Mouse (Mus musculus) naive thymus-derived CD4-positive, alpha-beta T cell, adult 2 months (primary cell): Measurements from ENCODE around the gene Tmem255a.

Experiments
- DNase-seq: peaks from one replicate; pipeline ENCODE4 v3.0.0-alpha.2; 2011; ENCODE audit warnings: low read depth

The Tmem255a gene

DNA sequence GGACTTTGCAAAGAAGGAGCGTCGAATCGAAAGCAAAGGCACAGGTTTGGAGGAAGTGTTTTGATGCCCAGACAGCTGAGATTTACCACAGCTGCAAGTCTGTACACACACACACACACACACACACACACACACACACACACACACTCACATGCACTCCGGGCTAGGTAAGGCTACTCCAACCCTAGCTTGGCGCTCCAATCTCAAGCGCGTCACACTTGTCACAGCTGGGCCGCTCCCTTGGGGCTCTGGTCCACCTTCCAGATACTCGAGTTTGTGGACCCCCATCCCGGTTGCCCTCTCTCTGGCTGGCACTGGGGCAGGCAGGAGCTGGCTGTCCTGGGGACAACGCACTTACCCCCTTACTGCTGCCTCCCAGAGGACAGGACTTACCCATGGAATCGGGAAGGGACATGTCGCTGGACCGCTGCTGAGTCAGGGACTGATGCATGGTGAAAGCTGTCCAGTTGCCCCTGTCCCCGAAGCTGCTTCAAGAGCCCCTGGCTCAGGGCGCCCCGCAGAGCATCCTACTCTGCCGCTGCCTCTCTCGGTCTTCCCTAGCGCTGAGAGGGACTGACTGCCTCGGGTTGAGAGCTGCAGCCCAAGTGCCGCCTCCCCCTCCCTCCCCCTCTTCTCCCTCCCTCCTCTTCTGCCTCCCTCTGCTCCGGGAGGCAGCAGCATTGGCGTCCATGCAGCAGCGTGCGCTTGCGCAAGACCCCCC is at the start of gene Tmem255a:
Tmem255a (minus strand) TSS at position 589 of the 721 bp plus-strand sequence.
- DNase-seq: peak; percentile 38

DNA sequence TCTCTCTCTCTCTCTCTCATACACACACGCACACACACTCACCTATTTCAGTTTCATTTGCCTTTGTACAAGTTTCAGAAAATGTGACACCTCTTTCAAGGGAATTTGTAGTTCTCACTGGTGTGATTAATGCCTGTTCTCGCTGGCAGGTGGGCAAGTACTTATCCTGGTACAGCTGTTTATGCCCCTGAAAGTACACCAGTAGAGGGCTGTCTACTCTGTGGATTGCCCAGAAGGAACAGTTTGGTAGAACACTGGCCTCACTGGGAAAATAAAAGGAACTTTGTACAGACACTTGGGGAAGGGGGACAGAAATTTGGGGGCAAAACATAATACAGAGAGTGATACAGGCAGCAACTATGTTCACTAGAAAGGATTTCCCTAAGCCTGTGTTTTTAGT is 7.4 kb upstream of the Tmem255a start:
- no peak for DNase-seq

GRCm38 (mm10) chrX:38250352-38250950 is 1.8 kb downstream of the Tmem255a start:
- peak; percentile 20 for DNase-seq

DNA sequence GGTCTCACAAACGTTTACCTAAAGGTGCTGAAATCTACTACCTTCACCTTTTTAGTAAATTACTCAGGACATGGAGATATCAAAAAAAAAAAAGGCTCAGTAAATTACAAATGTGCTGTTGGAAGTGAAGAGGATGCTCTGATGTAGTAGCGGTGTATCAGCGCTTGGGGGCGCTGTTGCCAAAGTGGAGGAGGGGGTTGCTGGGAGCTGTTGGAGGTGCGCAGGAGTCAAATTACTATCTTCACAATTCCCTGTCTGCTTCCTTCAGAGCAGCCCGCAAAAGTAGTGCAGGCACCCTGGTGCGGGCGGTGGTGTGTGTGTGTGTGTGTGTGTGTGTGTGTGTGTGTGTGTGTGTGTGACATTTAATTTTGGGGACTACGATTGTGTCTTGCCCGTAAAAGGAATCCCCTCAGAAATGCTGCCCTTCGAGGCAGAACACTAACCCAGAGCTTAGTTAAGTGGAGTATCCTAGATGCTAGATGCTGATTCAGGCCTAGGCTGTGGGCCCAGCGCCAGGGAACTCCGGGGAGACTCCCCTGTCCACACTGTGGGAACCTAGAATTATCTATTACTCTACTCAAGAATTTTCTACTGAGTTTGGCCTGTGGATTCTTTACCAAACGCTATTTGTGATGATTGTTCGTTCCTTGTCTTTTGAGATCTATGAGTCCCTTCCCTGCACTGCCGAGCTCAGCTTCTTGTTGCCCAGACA is 2.4 kb downstream of the Tmem255a start:
- peak; percentile 54 for DNase-seq

DNA sequence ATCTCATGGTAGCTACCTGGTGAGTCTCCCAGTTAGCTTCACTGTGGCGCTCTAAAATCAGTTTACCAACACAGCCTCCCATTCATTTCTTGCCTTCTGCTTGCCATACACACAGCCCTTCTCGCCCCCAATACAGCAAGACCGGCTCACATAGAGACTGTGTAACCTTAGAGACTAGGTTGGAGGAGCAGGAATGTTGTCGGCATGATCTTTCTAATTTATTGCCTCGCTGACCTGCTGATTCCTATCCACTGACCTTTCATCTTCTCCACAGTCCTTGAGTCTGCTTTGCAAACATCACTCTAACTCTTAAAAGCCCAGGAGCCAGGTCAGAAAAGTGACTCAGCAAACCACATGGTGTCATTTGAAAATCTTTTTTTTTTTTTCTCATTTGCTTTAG is 4.6 kb downstream of the Tmem255a start:
- no peak for DNase-seq

GRCm38 (mm10) chrX:38247108-38247507 is 5.1 kb downstream of the Tmem255a start:
- no peak for DNase-seq

- DNase-seq: peak; percentile 42
Observed at GRCm38 (mm10) chrX:38237731-38238130, 14.5 kb downstream of the Tmem255a start.

- DNase-seq: no peak
Observed at GRCm38 (mm10) chrX:38229888-38230287, 22.4 kb downstream of the Tmem255a start.

DNA sequence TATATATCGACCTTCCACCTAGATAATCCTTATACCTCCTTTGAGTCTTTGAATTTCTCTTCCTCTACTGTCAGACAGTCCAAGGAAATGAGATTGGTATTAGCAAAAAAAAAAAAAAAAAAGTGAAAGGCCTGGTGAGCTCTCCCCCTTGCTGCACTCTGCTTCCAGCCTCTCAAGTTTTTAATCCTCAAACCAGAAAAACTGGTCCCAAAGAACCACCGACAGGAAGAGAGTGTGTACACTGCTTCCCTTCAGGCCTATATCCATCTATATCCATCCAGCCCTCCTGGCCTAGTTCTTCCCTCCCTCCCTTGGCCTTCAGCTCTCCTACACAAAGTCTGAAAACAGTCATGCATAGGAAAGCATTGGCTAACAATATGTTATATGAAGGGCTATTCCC is 29.5 kb downstream of the Tmem255a start:
- no peak for DNase-seq

DNA sequence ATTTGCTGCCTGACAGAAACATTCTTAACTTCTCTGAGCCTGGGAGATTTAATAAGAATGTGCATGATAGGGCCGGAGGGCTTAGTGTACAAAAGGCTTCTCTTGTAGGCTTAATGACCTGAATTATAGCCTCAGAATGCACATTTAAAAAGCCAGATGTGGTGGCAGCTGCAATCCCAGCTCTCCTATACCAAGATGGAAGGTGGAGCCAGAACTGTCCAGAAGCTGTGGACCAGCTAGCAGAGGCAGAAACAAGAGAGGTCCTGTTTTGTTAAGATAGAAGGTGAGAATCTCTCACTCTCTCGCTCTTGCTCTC is 34.6 kb downstream of the Tmem255a start:
- no peak for DNase-seq

GRCm38 (mm10) chrX:38216986-38217675 is 35.1 kb downstream of the Tmem255a start:
- DNase-seq: no peak

DNA sequence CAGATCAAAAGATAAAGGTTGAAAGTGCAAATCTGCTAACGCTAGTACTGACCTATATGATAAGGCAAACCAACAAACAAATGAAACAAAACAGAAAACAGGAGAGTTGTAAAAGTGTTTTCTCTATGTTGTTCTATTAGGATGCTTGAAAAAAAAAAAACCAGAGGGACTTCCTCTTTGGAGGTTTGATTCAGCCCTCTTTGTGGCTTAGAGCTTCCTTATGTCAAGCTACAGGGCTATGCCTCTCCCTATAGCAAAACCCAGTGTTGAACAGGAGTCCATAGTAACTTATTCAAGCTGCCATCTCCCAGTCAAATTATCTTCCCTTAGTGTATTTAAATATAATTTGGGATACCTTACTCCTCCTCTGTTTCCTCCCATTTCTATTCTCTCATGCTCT is 44.8 kb downstream of the Tmem255a start:
- no peak for DNase-seq

GRCm38 (mm10) chrX:38201816-38202215 is 50.4 kb downstream of the Tmem255a start:
- DNase-seq: no peak

DNA sequence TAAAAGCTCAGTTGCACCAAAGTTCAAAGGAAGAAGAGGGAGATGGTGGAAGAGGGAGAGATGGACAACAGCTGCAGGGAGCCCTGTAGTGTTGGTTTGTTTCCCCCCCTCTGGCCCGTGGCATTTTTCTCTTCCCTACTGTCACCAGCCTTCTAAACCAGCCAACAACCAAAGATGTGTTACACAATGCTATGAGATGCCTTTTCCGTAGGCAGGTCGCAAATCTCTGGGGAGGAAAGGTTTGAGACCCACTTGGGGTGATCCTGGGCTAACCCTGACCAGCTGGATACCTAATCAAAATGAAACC is 61.8 kb downstream of the Tmem255a start:
- no peak for DNase-seq

- DNase-seq: peak; percentile 93
Observed at GRCm38 (mm10) chrX:38189552-38190457, 62.4 kb downstream of the Tmem255a start, which contains the start of gene Zbtb33. TSS of gene Zbtb33 (plus strand) at chrX:38189793.

DNA sequence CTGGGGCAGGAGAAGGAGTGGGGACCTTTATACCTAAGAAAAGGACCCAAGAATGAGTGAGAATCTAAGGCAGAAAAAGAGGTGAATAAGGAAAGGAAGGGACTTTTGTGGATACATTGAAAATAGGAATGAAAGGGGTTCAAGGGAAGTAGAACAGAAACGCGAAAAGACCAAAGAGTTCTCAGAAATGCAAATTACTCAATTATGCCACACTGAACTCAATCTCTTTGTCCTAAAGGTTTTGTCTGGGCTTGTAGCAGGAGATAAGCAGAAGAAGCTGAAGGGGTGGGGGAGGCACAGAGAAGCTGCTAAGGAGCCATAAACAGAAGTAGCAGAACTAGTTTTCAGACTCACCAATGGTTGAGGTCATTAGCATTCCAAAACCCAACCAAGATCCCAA is 66.7 kb downstream of the Tmem255a start:
- DNase-seq: no peak

DNA sequence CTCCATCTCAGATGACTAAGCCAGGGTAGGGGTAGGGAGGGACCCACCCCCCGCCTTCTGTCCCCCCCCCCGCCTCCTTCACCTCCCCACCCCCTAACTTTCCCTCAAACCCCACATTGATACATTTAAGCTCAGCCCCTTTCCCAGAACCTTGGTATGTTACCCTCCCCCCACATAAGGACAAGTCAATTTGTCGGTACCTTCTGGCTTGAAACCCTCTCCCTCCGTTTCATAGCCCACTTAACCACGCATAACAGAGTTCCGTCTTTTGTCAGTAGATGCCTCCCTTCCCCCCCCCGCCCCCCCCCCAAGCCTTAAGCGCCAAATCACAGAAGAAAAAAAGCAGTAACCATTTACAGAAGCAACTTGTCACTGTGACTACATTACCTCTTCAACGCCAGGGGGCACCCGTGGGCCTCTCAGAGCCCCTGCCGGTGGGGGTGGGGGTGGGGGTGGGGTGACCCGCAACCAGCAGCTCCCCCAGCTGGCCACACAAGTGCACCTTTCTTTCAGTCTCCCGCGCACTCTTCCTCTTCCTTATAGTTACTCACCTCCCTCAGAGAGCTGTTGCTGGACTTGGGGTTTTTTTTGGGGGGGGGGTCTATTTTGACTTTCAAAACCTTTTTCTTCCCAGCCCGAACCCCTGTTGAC is 70.5 kb downstream of the Tmem255a start:
- peak; percentile 82 for DNase-seq

DNA sequence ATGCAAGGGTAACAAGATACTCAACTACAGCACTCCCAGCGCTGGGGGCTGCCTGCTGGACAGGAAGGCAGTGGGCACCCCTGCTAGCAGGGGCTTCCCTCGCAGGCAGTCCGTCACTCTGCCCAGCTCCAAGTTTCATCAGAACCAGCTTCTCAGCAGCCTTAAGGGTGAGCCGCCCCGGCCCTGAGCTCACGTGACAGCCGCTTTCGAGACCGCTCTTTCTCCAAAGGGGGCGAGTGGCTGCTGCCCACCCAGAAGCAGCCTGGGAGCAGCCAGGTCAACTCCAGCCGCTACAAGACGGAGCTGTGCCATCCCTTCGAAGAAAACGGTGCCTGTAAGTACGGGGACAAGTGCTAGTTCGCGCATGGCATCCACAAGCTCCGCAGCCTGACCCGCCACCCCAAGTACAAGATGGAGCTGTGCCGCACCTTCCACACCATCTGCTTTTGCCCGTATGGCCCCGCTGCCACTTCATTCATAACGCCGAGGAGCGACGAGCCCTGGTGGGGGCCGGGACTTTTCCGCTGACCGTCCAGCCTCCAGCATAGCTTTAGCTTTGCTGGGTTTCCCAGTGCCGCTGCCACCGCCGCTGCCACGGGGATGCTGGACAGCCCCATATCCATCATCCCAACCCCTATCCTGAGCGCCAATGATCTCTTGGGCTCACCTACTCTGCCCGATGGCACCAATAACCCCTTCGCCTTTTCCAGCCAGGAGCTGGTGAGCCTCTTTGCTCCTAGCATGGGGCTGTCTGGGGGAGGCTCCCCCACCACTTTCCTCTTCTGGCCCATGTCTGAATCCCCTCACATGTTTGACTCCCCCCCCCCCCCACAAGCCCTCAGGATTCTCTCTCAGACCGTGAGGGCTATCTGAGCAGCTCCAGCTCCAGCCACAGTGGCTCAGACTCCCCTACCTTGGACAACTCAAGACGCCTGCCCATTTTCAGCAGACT is 71.3 kb downstream of the Tmem255a start:
- DNase-seq: peak; percentile 49

GRCm38 (mm10) chrX:38179891-38180310 is 72.3 kb downstream of the Tmem255a start:
- peak; percentile 44 for DNase-seq

- no peak for DNase-seq
Observed at GRCm38 (mm10) chrX:38166592-38166991, 85.6 kb downstream of the Tmem255a start.
